ENCODE assay signal across 8 mouse cellular contexts in genomic region chr19:5844831-5845318, GRCm38 (mm10). TPM values are rescaled to one million over a fixed set of nuclear protein-coding genes. Genes with fewer than 3 reads are reported as not detected.
DNase-seq lines count a peak whose midpoint lies in the region; ATAC-seq and TF ChIP-seq lines count a peak whose summit lies in the region.

No protein-coding gene starts in this region.

- H3K4me1 ChIP-seq in lung, embryonic 15.5 days = peaks cover 85% of the 10 kb centered on the region
- peaks cover 95% of the 10 kb centered on the region for H3K4me1 ChIP-seq in embryonic facial prominence, embryonic 10.5 days
- H3K4me1 ChIP-seq in hindbrain, postnatal 0 days (ENCODE audit: insufficient read depth, low read length) = peaks cover 37% of the 10 kb centered on the region
- peaks cover 50% of the 10 kb centered on the region for H3K4me1 ChIP-seq in midbrain, embryonic 14.5 days (ENCODE audit: control insufficient read depth, insufficient read depth, low read length)

- peak overlapping the region; percentile 70 for H3K4me2 ChIP-seq in lung, embryonic 15.5 days
- H3K4me2 ChIP-seq in hindbrain, postnatal 0 days (ENCODE audit: low read depth, low read length) = peak overlapping the region; percentile 60
- H3K4me2 ChIP-seq in midbrain, embryonic 14.5 days (ENCODE audit: low read length) = peak overlapping the region; percentile 81

- no peak for ATAC-seq in lung, embryonic 15.5 days (ENCODE audit: borderline replicate concordance, extremely low read depth, low FRiP score, low TSS enrichment)
- ATAC-seq in hindbrain, postnatal 0 days = no peak
- ATAC-seq in midbrain, embryonic 14.5 days (ENCODE audit: low FRiP score, low TSS enrichment) = no peak

- H3K27ac ChIP-seq in lung, embryonic 15.5 days = peak overlapping the region; percentile 99
- H3K27ac ChIP-seq in embryonic facial prominence, embryonic 10.5 days (replicated peaks) = peak overlapping the region; percentile 93
- peak overlapping the region; percentile 95 for H3K27ac ChIP-seq in hindbrain, postnatal 0 days
- H3K27ac ChIP-seq in midbrain, embryonic 14.5 days (replicated peaks; ENCODE audit: low read depth, low read length) = peak overlapping the region; percentile 96

- no peaks in the 10 kb centered on the region for H3K27me3 ChIP-seq in lung, embryonic 15.5 days
- no peaks in the 10 kb centered on the region for H3K27me3 ChIP-seq in embryonic facial prominence, embryonic 10.5 days (replicated peaks; ENCODE audit: low read depth, poor library complexity, severe bottlenecking)
- H3K27me3 ChIP-seq in hindbrain, postnatal 0 days (ENCODE audit: insufficient read depth, low read length) = no peaks in the 10 kb centered on the region
- H3K27me3 ChIP-seq in midbrain, embryonic 14.5 days (ENCODE audit: control insufficient read depth, insufficient read depth, low read length) = no peaks in the 10 kb centered on the region

- 60% methylated on average over 12 of the region's 12 CpGs for WGBS in lung, embryonic 15.5 days
- WGBS in embryonic facial prominence, embryonic 10.5 days = 79% methylated on average over 12 of the region's 12 CpGs
- WGBS in hindbrain, postnatal 0 days = 79% methylated on average over 12 of the region's 12 CpGs
- WGBS in midbrain, embryonic 14.5 days = 81% methylated on average over 12 of the region's 12 CpGs

- H3K4me3 ChIP-seq in lung, embryonic 15.5 days = peak overlapping the region; percentile 40
- H3K4me3 ChIP-seq in embryonic facial prominence, embryonic 10.5 days = peak overlapping the region; percentile 52
- H3K4me3 ChIP-seq in hindbrain, postnatal 0 days (ENCODE audit: low read length) = peak overlapping the region; percentile 33
- no peak overlapping the region; the same call in 1 of the 2 replicates for H3K4me3 ChIP-seq in midbrain, embryonic 14.5 days (replicated peaks; ENCODE audit: low read depth, low read length)

- H3K9me3 ChIP-seq in lung, embryonic 15.5 days = no peaks in the 10 kb centered on the region
- H3K9me3 ChIP-seq in embryonic facial prominence, embryonic 10.5 days = no peaks in the 10 kb centered on the region
- no peaks in the 10 kb centered on the region for H3K9me3 ChIP-seq in hindbrain, postnatal 0 days (ENCODE audit: low read length)
- no peaks in the 10 kb centered on the region for H3K9me3 ChIP-seq in midbrain, embryonic 14.5 days (ENCODE audit: control insufficient read depth, low read length)

- no peaks in the 10 kb centered on the region for H3K36me3 ChIP-seq in lung, embryonic 15.5 days
- H3K36me3 ChIP-seq in embryonic facial prominence, embryonic 10.5 days (replicated peaks) = no peaks in the 10 kb centered on the region
- H3K36me3 ChIP-seq in hindbrain, postnatal 0 days (ENCODE audit: insufficient read depth, low read length) = no peaks in the 10 kb centered on the region
- H3K36me3 ChIP-seq in midbrain, embryonic 14.5 days (ENCODE audit: control insufficient read depth, insufficient read depth, low read length) = no peaks in the 10 kb centered on the region

- no peak for TF ChIP-seq CTCF in hindbrain, postnatal 0 days (IDR thresholded peaks at IDR 0.05; ENCODE audit: low read depth)

- DNase-seq in lung, postnatal 10 days = no peak
- DNase-seq in embryonic facial prominence, embryonic 10.5 days (ENCODE audit: low spot score) = no peak
- DNase-seq in hindbrain, postnatal 0 days (ENCODE audit: low spot score) = no peak
- no peak for DNase-seq in midbrain, embryonic 14.5 days
- DNase-seq in layer of hippocampus, adult 18-20 months (ENCODE audit: low spot score in 2 of 2) = no peak
- DNase-seq in cerebellum, postnatal 25 days = no peak
- no peak for DNase-seq in embryo, embryonic 10 days (ENCODE audit: low spot score)

- peak overlapping the region; percentile 43 for H3K9ac ChIP-seq in lung, embryonic 15.5 days
- H3K9ac ChIP-seq in hindbrain, postnatal 0 days (replicated peaks; ENCODE audit: low read length) = peak overlapping the region; percentile 40
- no peak overlapping the region for H3K9ac ChIP-seq in midbrain, embryonic 14.5 days (replicated peaks; ENCODE audit: low read length)

RNA-seq across cellular contexts. Expression of gene Frmd8, which starts 30.2 kb away (rescaled TPM):
- polyA plus RNA-seq in lung, embryonic 15.5 days (2015; fragmentation: Nextera tagmentation; extraction: Ambion mirVana) = 50.7 and 53.0 TPM in 2 replicates
- 44.6 and 45.4 TPM in 2 replicates for polyA plus RNA-seq in embryonic facial prominence, embryonic 10.5 days (2016; fragmentation: Nextera tagmentation; extraction: Ambion mirVana)
- 19.8 and 43.2 TPM in 2 replicates for total RNA-seq in hindbrain, postnatal 0 days (2014; rRNA removed)
- 12.5 and 13.7 TPM in 2 replicates for polyA plus RNA-seq in hindbrain, postnatal 0 days (2015; fragmentation: Nextera tagmentation; extraction: Ambion mirVana)
- 8.3 and 12.2 TPM in 2 replicates for polyA plus RNA-seq in midbrain, embryonic 14.5 days (2014; fragmentation: Nextera tagmentation; extraction: Ambion mirVana)
- 10 to 100 TPM; 12.7 to 13.0 TPM for total RNA-seq in layer of hippocampus, adult 18-20 months (2021)

RNA-seq across cellular contexts. Expression of gene Slc25a45, which starts 32.7 kb away (rescaled TPM):
- polyA plus RNA-seq in lung, embryonic 15.5 days (2015; fragmentation: Nextera tagmentation; extraction: Ambion mirVana) = 4.2 and 5.6 TPM in 2 replicates
- 2.5 and 2.9 TPM in 2 replicates for polyA plus RNA-seq in embryonic facial prominence, embryonic 10.5 days (2016; fragmentation: Nextera tagmentation; extraction: Ambion mirVana)
- 2.1 and 6.0 TPM in 2 replicates for total RNA-seq in hindbrain, postnatal 0 days (2014; rRNA removed)
- 1.8 and 2.8 TPM in 2 replicates for polyA plus RNA-seq in hindbrain, postnatal 0 days (2015; fragmentation: Nextera tagmentation; extraction: Ambion mirVana)
- 0.73 and 1.2 TPM in 2 replicates for polyA plus RNA-seq in midbrain, embryonic 14.5 days (2014; fragmentation: Nextera tagmentation; extraction: Ambion mirVana)
- 1 to 10 TPM; 2.9 to 3.2 TPM for total RNA-seq in layer of hippocampus, adult 18-20 months (2021)

RNA-seq across cellular contexts. Expression of gene Tigd3, which starts 49.1 kb away (rescaled TPM):
- 3.2 and 3.6 TPM in 2 replicates for polyA plus RNA-seq in lung, embryonic 15.5 days (2015; fragmentation: Nextera tagmentation; extraction: Ambion mirVana)
- polyA plus RNA-seq in embryonic facial prominence, embryonic 10.5 days (2016; fragmentation: Nextera tagmentation; extraction: Ambion mirVana) = 6.8 and 7.4 TPM in 2 replicates
- 7.5 and 10.1 TPM in 2 replicates for total RNA-seq in hindbrain, postnatal 0 days (2014; rRNA removed)
- 7.1 and 7.5 TPM in 2 replicates for polyA plus RNA-seq in hindbrain, postnatal 0 days (2015; fragmentation: Nextera tagmentation; extraction: Ambion mirVana)
- 9.9 and 10.8 TPM in 2 replicates for polyA plus RNA-seq in midbrain, embryonic 14.5 days (2014; fragmentation: Nextera tagmentation; extraction: Ambion mirVana)
- total RNA-seq in layer of hippocampus, adult 18-20 months (2021) = 1 to 10 TPM; 2.5 TPM
